Mouse (Mus musculus) G1E (cell line): ENCODE measurements around the gene Ubtd2. TPM values are rescaled to one million over a fixed set of nuclear protein-coding genes. Genes with fewer than 3 reads are reported as not detected.

Source experiments
- ATAC-seq: 2 replicates; pipeline ENCODE4 v1.8.0; 2016; ENCODE audit warnings: mild to moderate bottlenecking; ENCODE audit not compliant: insufficient number of reproducible peaks, poor library complexity, low FRiP score, severe bottlenecking; ENCODE audit errors: extremely low read depth
- DNase-seq: peaks from one replicate; pipeline ENCODE4 v3.0.0; 2012; ENCODE audit warnings: low spot score
- H3K27me3 ChIP-seq: 2 replicates; pipeline ENCODE4 v1.6.1; 2012; ENCODE audit warnings: mild to moderate bottlenecking, low read length, inconsistent platforms; ENCODE audit not compliant: insufficient read depth
- H3K36me3 ChIP-seq: replicated peaks from 2 replicates; pipeline ENCODE3; 2012; ENCODE audit warnings: mild to moderate bottlenecking, inconsistent platforms
- H3K4me1 ChIP-seq: 2 replicates; pipeline ENCODE4 v1.6.1; 2012; ENCODE audit warnings: low read depth, low read length, inconsistent platforms, mixed read lengths; ENCODE audit not compliant: insufficient read depth
- H3K4me3 ChIP-seq: 2 replicates; pipeline ENCODE4 v1.5.1; 2012; ENCODE audit warnings: low read depth, mild to moderate bottlenecking, inconsistent platforms, low read length, moderate library complexity, mixed read lengths
- H3K9me3 ChIP-seq: replicated peaks from 2 replicates; pipeline ENCODE4 v1.6.1; 2012; ENCODE audit warnings: inconsistent platforms
- CTCF ChIP-seq: IDR thresholded peaks from 2 replicates; pipeline ENCODE4 v1.5.1; 2012; ENCODE audit warnings: low read depth, low read length, inconsistent platforms, mixed read lengths
- GATA1 ChIP-seq: IDR thresholded peaks from 2 replicates; pipeline ENCODE4 v1.6.1; 2012; ENCODE audit warnings: borderline replicate concordance, low read length, inconsistent platforms, mixed read lengths
- GATA2 ChIP-seq: IDR thresholded peaks from 2 replicates; pipeline ENCODE4 v1.6.1; 2012; ENCODE audit warnings: low read depth, low read length, inconsistent platforms, borderline replicate concordance
- POLR2AphosphoS5 ChIP-seq: IDR thresholded peaks from 2 replicates; pipeline ENCODE4 v1.6.1; 2012; ENCODE audit warnings: low read depth, low read length, inconsistent platforms; ENCODE audit not compliant: insufficient replicate concordance
- TAL1 ChIP-seq: conservative IDR thresholded peaks from 2 replicates; pipeline ENCODE4 v1.6.1; 2012; ENCODE audit warnings: low read depth, low read length, inconsistent platforms, mixed read lengths
- polyA plus RNA-seq: library from polyadenylated mRNA; stranded (reverse); fragments of >175 nt; gene quantifications from 2 replicates; pipeline ENCODE4 v1.2.3, GENCODE M21; 2012
- total RNA-seq, 2 experiments: library from RNA; stranded (forward) in 1 of 2; stranded (reverse) in 1 of 2; fragments of 200-1000 nt in 1 of 2; fragments of >200 nt in 1 of 2; fragmentation: Nextera tagmentation in 1 of 2; gene quantifications; 2 replicates each; pipeline ENCODE4 v1.2.3; 2014 to 2017

The Ubtd2 gene
- total and polyA plus RNA-seq, 3 experiments = 0.11 to 0.29 TPM; not detected in 1

GRCm38 (mm10) chr11:32424600-32424999 is 30.6 kb upstream of the Ubtd2 start:
- DNase-seq (no peak), ATAC-seq (no peak)
- no peak for TF ChIP-seq CTCF
- no peak for TF ChIP-seq TAL1
- no peak for TF ChIP-seq GATA1
- TF ChIP-seq GATA2 = no peak
- no peak for TF ChIP-seq POLR2AphosphoS5
- Histone ChIP-seq H3K4me1 (no peaks in the 10 kb centered on the region), H3K36me3 (no peaks in the 10 kb centered on the region), H3K27me3 (peaks cover 8% of the 10 kb centered on the region), H3K4me3 (no peak overlapping the region), H3K9me3 (no peaks in the 10 kb centered on the region)

GRCm38 (mm10) chr11:32425043-32425658 is 30.0 kb upstream of the Ubtd2 start:
- DNase-seq = no peak
- Histone ChIP-seq H3K27me3 (peaks cover 8% of the 10 kb centered on the region), H3K4me1 (no peaks in the 10 kb centered on the region), H3K9me3 (no peaks in the 10 kb centered on the region), H3K4me3 (no peak overlapping the region), H3K36me3 (no peaks in the 10 kb centered on the region)
- ATAC-seq = no peak
- TF ChIP-seq TAL1 = no peak
- TF ChIP-seq CTCF = no peak
- no peak for TF ChIP-seq GATA2
- no peak for TF ChIP-seq GATA1
- TF ChIP-seq POLR2AphosphoS5 = no peak

GRCm38 (mm10) chr11:32427537-32427936 is 27.6 kb upstream of the Ubtd2 start:
- no peak overlapping the region for H3K4me3 ChIP-seq
- TF ChIP-seq POLR2AphosphoS5 (no peak), GATA1 (no peak), GATA2 (no peak), CTCF (no peak), TAL1 (no peak)
- no peaks in the 10 kb centered on the region for H3K4me1 ChIP-seq
- ATAC-seq (no peak), DNase-seq (no peak)
- no peaks in the 10 kb centered on the region for H3K9me3 ChIP-seq
- peaks cover 3% of the 10 kb centered on the region for H3K27me3 ChIP-seq
- no peaks in the 10 kb centered on the region for H3K36me3 ChIP-seq

GRCm38 (mm10) chr11:32435410-32436060 is 19.6 kb upstream of the Ubtd2 start:
- DNase-seq (no peak), ATAC-seq (no peak)
- H3K9me3 ChIP-seq = no peaks in the 10 kb centered on the region
- H3K27me3 ChIP-seq = no peaks in the 10 kb centered on the region
- no peaks in the 10 kb centered on the region for H3K4me1 ChIP-seq
- H3K4me3 ChIP-seq = no peak overlapping the region
- TF ChIP-seq GATA1 (no peak), CTCF (no peak)
- no peaks in the 10 kb centered on the region for H3K36me3 ChIP-seq

- TF ChIP-seq CTCF (no peak), GATA1 (no peak), TAL1 (no peak)
- Histone ChIP-seq H3K4me3 (no peak overlapping the region), H3K36me3 (no peaks in the 10 kb centered on the region), H3K4me1 (no peaks in the 10 kb centered on the region), H3K9me3 (no peaks in the 10 kb centered on the region), H3K27me3 (no peaks in the 10 kb centered on the region)
- ATAC-seq (no peak), DNase-seq (no peak)
These were observed 12.6 kb upstream of the Ubtd2 start for GRCm38 (mm10) chr11:32442576-32442975.

- no peak for TF ChIP-seq POLR2AphosphoS5
- no peak for TF ChIP-seq GATA2
- TF ChIP-seq GATA1 = no peak
- no peak for TF ChIP-seq CTCF
- TF ChIP-seq TAL1 = no peak
- Histone ChIP-seq H3K4me3 (no peak overlapping the region), H3K4me1 (no peaks in the 10 kb centered on the region), H3K27me3 (no peaks in the 10 kb centered on the region), H3K9me3 (no peaks in the 10 kb centered on the region), H3K36me3 (no peaks in the 10 kb centered on the region)
- ATAC-seq = no peak
- DNase-seq = no peak
These were observed 10.9 kb upstream of the Ubtd2 start for GRCm38 (mm10) chr11:32444266-32444665.
